Mouse (Mus musculus): ENCODE results near the gene Casp9.
"Not testable (repeated sequence)": the region's sequence is repeated elsewhere in the genome, so short reads cannot be mapped to it uniquely, and the experiment has no call there.

Casp9 gene

DNA sequence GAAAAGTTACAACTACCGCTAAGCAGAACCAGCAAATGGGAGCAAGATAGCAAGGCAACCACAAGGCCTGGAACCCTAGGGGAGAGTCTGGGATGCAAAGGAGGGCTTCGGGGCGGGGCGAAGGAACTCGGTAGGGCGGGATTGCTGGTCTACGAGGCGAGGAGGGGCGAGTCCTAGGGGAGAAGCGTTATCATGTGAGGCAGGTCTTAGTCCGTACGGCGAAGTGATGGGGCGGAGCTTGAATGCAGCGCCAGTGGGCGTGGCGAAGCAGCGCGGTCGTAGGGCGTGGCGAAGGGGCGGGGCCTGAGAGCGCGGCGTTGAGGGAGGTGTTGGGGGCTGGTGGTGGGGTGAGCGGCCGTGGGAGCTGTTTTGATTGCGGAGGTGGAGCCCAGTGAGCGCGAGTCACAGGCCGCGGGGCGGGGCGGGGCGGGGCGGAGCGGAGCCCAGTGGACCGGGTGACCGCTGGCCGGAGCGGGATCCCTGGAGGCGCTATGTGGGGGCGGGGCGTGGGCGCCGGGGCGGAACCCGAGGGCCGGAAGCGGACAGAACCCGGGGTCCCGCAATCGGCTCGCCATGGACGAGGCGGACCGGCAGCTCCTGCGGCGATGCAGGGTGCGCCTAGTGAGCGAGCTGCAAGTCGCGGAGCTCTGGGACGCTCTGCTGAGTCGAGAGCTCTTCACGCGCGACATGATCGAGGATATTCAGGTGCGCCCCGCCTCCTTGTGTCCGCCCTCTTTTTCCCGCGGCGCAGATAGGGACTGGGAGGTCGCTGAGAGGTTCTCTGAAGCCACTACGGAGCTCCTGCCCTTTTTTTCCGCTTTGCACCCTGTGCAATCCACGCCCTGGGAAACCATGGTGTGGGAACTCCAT is at the start of gene Casp9:
Gene Casp9 (plus strand): TSS at position 331 of the 870 bp plus-strand sequence.
- CTCF ChIA-PET: no interaction called here

DNA sequence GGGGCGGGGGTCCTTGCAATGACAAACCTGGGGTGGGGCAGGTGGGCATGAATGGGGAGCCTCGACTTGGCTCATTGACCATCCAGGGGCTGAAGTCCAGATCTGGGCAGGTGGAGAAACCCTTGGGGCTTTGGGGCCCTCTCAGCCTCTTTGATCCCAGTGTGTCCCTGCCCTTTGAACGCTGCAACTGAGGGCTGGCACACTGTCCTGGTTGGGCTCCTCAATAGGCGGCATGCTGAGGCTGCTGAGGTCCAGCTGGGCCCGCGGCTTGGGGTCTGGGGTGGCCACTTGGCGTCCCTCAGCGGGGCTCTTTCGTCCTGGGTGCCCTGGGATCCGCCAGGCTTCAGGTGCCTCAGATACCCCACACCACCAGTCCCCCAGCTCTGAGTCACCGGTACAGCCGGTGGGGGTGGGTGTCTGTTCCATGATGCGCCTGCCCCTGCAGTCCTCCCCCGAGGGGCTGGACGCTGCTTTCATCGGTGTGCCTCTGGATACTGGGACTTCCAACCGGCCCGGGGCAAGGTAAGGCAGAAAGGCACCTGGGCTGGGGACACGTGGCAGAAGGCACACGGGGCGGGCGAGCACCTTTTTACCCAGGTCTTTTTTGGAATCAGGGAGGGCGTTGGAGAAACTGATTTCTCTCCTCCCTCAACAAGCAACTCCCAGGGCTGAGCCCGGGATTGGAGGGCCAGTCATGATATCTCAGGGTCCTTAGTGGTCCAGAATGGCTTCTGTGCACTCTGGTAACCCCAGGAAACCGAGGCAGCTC is 46.6 kb upstream of the Casp9 start, which contains the start of gene Agmat:
Gene Agmat (plus strand): TSS at position 95 of the 769 bp plus-strand sequence.
- CTCF ChIA-PET: no interaction called here

GRCm38 (mm10) chr4:141749557-141749956 is 43.9 kb upstream of the Casp9 start:
- CTCF ChIA-PET: interaction anchor here (0.7 kb wide), 1 partner anchor 671 kb away, joined by 11 read pairs; no protein-coding TSS in a partner anchor

DNA sequence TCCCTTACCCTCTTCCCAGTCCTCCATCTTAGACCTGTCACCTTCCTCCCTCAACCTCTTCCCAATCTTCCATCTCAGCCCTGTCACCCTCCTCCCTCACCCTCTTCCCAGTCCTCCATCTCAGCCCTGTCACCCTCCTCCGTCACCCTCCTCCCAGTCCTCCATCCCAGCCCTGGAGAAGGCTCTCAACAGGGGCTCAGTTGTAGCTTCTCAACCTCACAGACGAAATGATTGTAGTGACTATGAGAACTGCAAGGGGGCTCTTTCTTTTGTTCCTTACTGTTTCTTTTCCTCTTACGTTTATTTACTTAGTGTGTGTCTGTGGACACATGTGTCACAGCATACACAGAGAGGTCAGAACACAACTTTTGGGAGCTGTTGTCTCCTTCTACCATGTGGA is 42.6 kb upstream of the Casp9 start:
- CTCF ChIA-PET: interaction anchor here (0.8 kb wide), 1 partner anchor 40 kb away, joined by 3 read pairs; no protein-coding TSS in a partner anchor

GRCm38 (mm10) chr4:141751419-141752075 is 41.9 kb upstream of the Casp9 start:
- CTCF ChIA-PET: no interaction called here

GRCm38 (mm10) chr4:141752076-141752421 is 41.4 kb upstream of the Casp9 start:
- CTCF ChIA-PET: no interaction called here

DNA sequence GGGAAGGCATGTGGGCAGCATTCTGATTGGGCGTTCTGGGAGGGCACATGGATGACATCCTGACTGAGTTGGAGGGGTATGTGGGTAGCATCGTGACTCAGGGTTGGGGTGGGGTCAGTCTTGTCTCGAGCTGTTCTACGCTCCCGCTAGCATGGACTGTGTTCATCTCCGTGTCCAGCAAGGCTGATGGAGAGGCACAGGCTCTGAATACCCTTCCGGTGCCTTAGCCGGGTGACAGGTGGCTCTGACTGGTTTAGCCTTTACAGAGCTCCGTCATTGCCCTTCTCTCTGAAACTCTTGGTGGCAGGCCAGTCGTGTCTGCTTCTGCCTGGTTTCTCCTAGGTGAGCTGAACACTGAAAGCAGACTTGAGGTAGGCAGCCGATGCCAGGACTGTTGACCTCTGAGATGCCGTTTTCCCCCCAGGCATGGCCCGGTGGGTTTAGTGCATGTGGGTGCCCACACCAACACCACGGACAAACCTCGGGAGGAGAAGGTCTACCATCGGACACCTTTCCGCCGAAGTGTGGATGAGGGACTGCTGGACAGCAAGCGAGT is 38.0 kb upstream of the Casp9 start:
- CTCF ChIA-PET: no interaction called here

GRCm38 (mm10) chr4:141757124-141757523 is 36.3 kb upstream of the Casp9 start:
- CTCF ChIA-PET: no interaction called here

DNA sequence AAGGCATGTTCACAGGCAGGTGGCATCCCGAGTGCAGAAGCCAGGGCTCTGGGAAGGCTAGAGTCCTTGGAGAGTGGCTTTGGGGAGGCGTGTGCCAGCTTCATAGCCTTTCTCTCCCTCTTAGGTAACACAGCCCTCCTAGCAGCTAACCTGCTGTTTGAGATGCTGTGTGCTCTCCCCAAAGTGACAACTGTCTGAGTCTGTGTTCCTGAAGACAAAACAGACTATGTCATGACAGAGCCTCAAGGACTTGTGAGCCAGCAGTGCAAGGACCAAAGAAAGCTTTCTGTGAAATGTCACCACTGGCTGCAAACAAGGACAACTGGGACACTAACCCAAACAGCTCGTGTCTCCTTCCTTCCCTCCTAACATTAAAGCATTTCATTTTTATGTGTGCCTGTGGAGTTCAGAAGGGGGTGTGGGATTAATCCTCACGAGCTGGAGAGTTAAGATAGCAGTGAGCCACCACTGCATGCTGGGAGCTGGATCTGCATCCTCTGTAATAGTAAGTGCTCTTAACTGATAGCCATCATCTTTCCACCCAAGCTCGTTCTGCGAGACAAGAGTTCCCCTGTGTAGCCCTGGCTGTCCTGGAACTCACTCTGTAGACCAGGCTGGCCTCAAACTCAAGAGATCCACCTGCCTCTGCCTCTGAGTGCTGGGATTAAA is 34.4 kb upstream of the Casp9 start:
- CTCF ChIA-PET: no interaction called here

DNA sequence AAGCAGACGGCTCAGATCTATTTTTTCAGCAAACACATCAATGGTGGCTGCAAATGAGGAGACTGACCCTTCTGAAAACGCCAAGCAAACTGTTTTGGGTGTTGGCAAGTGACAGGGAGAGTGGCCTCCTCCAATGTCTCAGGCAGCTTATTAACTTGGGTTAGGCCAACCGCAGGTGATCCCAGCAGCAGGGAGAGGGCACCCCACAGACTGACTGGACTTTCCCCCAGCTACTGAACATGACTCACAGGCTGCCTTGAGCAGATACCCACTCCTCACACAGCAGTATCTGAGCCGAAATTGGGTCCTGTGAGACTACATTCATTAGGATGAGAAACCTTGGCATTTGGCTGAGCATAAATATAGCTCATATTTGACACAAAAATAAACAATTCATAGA is 32.5 kb upstream of the Casp9 start:
- CTCF ChIA-PET: no interaction called here

DNA sequence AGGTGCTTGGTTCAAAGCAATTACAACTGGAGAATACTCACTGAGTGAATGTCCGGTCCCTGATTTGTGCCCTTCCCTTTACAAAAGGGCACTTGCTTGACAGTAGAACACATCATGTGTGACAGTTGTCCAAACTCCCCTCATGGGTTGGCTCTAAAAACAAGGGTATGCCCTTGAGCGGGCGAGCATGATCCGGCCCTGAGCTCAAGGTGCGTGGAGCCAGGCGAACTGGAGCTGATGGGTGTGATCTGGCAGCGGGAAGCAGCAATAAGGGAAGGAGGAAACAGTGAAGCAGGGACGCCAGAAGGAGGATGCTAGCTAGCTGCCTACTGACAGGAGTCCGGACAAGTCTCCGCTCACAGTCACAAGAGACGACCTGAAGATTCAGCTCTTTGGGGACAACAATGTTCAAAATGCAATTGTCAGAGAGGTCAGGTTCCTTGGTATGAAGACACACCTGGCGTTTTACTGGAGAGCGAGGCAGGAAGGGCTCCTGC is 31.3 kb upstream of the Casp9 start:
- CTCF ChIA-PET: no interaction called here

- CTCF ChIA-PET: no interaction called here
Observed at GRCm38 (mm10) chr4:141763476-141763875, 29.9 kb upstream of the Casp9 start.

DNA sequence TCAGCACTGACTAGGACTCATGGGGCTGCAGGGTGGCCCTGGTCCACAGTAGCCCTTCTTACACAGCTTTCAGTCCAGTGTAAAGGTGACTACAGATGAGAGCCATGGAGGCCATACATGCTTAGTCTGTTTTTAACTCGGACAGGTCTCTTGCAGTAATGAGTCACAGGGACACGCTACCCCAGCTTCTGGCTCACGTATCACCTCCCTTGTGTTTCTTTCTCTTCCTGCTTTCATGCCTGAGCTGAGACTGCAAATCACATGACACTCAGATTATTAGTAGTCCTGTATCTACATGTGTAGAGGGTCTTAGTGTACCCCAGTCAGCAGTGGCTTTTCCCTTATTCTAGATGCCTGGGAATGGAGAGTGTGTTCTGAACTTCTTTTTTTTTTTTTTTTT is 28.4 kb upstream of the Casp9 start:
- CTCF ChIA-PET: no interaction called here

DNA sequence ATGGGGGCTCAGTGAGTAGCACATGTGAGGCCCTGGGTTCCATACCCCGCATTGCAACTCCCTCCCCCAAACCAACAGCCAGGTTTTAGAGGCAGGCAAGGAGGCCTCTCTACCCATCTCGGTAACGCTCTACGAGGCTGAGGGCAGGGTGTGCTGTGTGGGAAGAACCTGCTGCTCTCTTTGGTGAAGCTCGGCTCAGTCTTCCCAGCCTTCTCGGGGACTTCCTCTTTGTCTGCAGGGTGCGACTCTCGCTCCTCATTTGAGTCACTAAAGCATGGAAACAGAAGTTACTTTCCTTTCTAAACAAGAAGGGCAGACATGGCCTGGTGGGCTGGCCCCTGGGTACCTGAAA is 27.1 kb upstream of the Casp9 start:
- CTCF ChIA-PET: no interaction called here

- CTCF ChIA-PET: no interaction called here
Observed at GRCm38 (mm10) chr4:141766668-141767352, 26.6 kb upstream of the Casp9 start.

GRCm38 (mm10) chr4:141767353-141768036 is 25.9 kb upstream of the Casp9 start:
- CTCF ChIA-PET: no interaction called here

DNA sequence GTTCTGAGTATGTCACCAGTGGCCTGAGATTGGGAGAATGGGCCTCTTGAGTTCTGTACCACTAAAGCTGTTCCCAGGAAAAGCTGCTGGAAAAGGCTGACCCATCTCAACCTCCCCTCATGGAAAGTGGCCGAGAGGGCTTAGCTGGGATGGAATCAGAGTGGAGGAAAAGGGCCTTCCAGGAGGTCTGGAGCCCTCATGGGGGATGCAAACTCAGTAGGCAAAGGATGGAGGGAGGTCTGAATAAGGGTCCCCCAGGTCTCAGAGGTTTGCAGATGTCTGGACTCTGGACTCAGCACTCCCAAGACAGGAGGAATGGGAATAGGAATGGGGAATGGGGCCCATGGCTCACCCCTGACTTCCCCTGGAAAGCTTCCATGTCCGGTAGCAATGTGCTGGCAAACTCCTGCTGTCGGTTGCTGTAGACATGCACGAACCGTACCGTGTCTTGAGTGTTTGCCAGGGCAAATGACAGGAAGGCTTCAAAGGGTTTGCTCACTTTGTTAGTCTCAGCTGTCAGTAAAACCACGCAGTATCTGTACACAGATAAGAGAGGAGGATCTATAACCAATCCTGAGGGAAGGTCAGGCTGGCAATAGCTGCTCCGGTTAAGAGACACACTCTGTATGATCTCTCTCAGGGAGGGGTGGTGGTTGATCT is 23.8 kb upstream of the Casp9 start:
- CTCF ChIA-PET: no interaction called here

DNA sequence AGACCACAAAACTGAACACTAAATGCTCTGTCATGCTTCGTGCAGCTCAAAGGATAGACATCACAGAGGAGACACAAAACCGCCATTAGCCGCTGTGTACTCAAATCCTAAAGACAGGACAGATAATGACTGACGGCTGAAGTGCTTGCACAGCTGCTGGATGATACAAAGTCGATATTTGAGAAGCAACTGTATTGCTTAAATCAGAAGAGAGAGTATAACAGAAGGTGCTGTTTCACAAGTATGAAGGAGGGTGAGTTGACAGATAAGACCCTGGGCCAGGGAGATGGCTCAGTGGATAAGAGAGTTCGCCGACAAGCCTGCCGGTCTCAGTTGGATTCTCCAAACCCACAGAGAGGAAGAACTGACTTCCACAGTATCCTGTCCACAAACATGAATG is 21.6 kb upstream of the Casp9 start:
- CTCF ChIA-PET: no interaction called here

DNA sequence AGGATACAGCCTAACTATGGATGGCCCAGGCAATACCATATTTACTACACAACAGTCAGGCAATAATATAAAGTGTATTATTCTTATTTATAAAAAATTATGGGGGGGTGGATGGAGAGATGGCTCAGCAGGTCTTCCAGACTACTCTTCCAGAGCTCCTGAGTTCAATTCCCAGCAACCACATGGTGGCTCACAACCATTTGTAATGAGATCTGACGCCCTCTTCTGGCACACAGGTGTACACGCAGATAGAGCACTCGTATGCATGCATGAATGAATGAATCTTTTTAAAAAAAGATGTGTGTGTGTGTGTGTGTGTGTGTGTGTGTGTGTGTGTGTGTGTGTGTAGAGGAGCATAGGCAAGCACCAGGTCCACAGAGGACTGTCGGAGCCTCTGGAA is 20.4 kb upstream of the Casp9 start:
- CTCF ChIA-PET: not testable (repeated sequence)

- CTCF ChIA-PET: no interaction called here
Observed at GRCm38 (mm10) chr4:141779828-141780227, 13.6 kb upstream of the Casp9 start.
